Mouse (Mus musculus) 416B (cell line): ENCODE data around the gene Hrk.

Source experiments
- DNase-seq: peaks from one replicate; pipeline ENCODE4 v3.0.0; 2011; ENCODE audit warnings: low read depth

Hrk gene

GRCm38 (mm10) chr5:118223142-118223757 is 58.8 kb downstream of the Hrk start:
- no peak for DNase-seq

GRCm38 (mm10) chr5:118230071-118230611 is 65.7 kb downstream of the Hrk start:
- DNase-seq, result no peak

DNA sequence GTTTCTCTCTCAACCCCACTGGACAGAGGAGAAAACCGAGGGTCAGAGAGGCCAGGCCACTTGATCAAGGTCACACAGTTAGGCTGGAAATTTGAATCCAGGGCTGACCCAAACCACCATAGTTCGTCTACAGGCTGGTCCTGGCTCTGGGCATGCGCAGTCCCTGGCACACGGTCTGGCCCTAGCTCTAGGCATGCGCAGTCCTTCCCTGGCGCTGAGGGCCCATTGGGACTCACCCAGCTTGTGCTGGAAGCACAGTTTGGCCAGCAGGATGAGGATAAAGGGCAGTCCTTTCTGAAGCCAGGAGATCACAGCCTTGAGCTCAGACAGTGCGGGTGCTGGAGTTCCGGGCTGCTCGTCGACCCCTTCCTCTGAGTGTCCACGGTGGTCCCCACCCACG is 72.4 kb downstream of the Hrk start:
- no peak for DNase-seq
